Mouse (Mus musculus) hematopoietic multipotent progenitor cell, adult 10-12 weeks (in vitro differentiated cells): Measurements from ENCODE around the gene Rrp9. TPM values are rescaled to one million over a fixed set of nuclear protein-coding genes. Genes with fewer than 3 reads are reported as not detected.

Source experiments
- polyA plus RNA-seq: library from polyadenylated mRNA; stranded (reverse); fragments of >175 nt; gene quantifications from 2 replicates; pipeline ENCODE4 v1.2.3, GENCODE M21; 2012; ENCODE audit warnings: low replicate concordance

The Rrp9 gene
- 132 and 239 TPM in 2 replicates for polyA plus RNA-seq

DNA sequence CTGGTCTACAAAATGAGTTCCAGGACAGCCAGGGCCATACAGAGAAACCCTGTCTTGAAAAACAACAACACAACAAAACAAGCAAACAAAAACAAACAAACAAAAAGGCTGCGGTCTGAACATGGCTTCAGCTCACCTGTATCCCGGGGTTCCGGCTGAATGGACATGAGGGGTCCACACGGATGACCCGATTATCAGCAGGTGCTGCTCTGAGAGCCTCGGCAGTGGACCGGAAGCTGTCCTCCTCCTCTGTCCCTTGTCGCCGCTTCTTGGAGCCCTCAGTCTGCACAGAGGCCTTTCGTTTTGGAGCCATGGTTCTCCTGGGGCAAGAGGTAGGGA lies at the start of gene Rrp9:
Gene Rrp9, plus strand, starts transcription at position 301 of the 339 bp plus-strand sequence.

DNA sequence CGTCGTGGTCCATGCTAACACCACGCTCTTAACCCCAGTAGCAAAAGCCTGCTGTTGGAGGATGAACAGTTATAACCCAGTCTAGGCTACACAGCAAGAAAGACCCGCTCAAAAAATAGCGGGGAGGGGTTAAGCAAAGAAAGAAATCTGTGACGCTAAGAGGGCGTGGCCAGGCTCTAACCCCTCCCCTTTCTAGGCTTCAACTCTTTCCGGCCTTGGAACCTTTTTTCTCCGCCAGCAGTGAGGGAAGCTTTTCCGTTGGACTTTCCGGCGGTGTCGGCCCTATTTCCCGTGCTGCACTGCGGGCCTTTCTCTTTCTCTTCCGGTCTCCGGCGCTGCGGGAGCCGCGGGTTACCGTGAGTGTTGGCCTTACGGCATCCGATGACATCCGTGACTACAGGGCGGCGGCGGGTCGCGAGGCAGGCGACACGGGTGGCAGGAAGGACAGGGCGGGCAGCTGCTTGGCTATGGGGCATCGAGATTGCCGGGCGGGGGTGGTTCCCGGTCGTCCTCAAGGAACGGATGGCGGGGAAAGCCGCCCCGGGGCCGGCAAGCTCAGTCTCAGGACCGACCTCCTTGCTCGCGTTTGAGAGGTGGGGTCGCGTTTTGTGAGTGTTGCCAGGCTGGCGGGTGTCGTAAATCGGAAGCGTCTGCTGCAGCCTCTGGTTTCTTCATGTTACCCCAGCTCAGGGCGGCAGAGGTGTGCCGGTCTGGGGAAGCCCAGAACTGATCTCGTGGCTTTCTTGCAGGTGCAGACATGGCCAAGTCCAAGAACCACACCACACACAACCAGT lies 46.3 kb upstream of the Rrp9 start, which contains the start of gene Rpl29:
Gene Rpl29, plus strand, starts transcription at position 234 of the 794 bp plus-strand sequence.

DNA sequence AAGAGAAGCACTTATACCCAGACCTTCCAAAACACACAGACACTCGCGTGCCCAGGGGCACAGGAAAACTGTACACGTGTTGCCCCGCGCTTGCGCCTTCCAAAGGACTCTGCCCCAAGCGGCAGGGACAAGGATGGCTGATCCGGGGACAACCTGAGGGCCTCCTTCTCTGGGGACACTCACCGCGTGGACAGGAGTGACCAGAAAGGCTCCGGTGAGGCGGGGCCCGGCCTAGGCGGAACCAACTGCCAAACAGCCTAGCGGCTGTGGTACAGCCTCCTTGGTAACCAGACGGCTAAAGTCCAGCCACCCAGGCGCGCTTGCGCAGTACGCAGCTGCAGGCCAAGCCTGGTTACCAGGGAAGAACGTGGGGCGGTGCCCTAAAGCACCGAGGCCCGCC lies 28.4 kb upstream of the Rrp9 start, which contains the start of the genes Abhd14b and Abhd14a:
Gene Abhd14b, plus strand, starts transcription at position 112 of the 400 bp plus-strand sequence.
Gene Abhd14a, minus strand, starts transcription at position 331 of the 400 bp plus-strand sequence.

DNA sequence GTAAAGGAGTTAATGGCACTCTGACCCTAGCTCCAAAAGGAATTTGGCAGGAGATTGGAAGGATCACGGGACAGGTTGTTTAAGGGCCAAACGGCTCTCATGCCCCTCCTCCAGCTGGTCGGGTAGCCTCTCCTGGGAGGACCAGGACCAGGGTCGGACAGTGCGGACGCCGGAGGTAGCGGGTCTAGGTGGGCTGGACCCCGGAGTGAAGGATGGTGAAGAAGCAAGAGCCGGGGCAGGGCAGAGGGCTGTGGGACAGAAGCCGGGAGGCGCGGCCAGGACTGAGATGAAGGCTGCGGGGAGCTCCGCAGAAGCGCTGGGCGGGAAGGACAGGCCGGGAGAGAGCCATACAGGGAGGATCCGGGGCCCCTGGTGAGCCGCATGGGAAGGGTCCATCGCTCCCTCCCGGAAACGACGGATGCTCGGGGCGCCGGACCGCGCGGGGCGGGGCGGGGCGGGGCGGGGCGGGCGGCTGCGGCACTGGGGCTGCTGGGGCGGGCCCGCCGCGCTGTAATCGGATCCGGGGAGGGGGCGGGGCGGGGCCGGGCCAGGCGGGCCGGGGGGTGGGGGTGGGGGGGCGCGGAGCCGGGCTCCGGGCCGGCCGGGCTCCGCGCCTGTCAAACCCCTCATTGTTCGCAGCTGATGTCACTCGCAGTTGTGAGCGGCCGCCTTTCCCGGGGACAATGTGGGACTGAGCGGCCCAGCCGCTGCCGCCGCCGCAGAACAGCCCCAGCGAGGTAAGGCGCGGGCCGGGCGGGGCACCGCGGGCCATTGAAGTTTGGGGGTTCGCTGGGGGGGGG lies 22.3 kb upstream of the Rrp9 start, which contains the start of gene Pcbp4:
Gene Pcbp4, plus strand, starts transcription at position 21 of the 800 bp plus-strand sequence.

DNA sequence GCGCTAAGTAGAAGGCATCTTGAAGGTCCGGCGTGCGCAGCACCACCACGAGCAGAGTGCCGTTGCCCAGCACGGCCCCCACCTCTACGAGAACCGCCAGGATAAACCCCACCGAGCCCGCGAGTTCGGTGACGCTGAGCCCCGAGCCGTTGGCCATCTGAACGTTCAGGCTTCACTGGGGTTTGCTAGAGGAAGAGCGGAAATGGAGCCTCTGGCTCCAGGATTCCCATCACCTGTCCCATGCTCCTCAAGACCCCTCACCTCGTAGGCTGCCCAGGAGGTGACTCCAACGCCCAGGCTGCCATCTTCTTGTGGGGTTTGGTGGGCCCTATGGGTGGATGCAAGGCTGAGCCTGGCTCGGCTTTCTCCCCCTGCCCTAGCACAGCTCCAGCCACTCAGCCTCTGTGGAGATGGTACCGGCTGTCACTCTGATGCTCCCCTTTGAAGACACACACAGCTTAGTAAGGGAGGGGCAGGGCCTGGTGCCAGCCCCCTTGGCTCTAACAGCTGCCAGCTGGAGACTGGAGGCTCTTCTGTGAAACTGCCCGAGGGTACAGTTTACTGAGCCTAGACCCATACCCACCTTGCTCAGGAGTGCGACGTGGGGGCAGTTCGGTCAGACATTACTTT lies 10.1 kb upstream of the Rrp9 start, which contains the start of gene Gpr62:
Gene Gpr62, minus strand, starts transcription at position 368 of the 630 bp plus-strand sequence.

DNA sequence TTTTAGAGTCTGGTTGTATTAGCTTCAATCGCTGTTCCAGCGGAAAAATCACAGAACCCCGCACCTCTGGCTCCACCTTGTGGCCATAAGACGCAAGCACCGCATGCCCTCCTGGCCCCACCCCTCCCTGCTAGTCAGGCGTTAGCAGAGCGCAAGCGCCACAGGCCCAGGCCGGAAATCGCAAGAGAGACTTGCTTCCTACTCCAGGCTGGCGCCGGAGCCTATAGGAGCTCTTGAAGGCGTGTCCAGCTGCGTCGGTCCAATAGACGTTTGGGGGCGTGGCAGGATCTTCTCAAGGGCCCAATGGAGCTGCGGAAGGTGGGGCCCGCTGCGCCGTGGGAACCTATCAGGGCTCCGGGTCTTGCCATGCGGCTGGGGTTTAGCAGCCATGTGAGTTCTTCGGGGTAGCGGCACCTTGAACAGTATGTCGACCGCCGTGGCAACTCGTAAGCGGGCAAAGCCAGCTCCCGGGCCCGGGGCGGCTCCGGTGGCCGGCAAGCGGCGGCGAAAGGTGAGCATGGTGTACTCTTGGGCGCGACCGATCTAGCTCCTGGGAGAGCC lies 1.2 kb downstream of the Rrp9 start, which contains the start of gene Parp3:
Gene Parp3, minus strand, starts transcription at position 26 of the 561 bp plus-strand sequence.

DNA sequence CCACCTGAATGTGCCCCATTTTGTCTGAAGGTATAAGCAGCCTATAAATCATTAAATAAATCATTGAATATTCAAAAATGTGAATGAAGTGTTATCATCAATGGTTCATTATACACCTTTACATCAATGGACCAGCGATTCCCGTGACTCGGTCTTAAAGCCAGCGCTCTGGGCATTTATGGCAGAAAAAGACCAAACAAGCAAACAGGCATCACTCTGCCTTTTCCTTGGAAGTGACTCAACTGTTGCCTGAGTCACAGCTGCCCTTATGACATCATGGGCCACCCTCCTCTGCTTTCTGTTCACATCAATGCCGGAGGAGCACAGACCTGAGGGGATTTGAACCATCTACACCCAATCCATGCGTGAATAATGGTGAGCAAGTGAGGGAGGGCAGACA lies 23.9 kb downstream of the Rrp9 start, which contains the start of gene Iqcf1:
Gene Iqcf1, plus strand, starts transcription at position 301 of the 400 bp plus-strand sequence.

DNA sequence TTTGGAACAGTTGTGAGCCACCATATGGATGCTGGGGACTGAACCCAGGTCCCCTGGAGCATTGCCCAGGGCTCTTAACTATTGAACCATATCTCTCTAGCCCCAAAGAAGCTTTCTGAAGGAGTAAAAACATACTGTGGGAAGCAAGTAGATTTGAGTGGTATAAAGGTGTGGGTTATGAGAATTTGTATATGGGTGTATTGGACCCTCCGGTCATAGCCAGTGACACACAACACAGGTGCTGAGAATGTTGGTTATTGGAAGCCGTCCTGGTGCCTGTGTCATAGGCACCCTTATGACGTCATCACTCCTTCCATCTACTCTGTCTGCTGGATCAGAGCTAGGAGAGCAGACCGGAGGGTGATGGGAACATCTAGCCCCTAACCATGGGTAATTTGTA lies 38.5 kb downstream of the Rrp9 start, which contains the start of gene Iqcf5:
Gene Iqcf5, plus strand, starts transcription at position 301 of the 400 bp plus-strand sequence.

Other genes starting within 250 kb of the Rrp9 start
- gene Alas1, start 227.3 kb upstream of the Rrp9 start, polyA plus RNA-seq, result 8.3 and 18.2 TPM in 2 replicates
- gene Poc1a, start 194.9 kb upstream of the Rrp9 start, polyA plus RNA-seq, result 1.5 and 3.1 TPM in 2 replicates
- 34.0 and 65.7 TPM in 2 replicates for gene Dusp7, start 107.3 kb upstream of the Rrp9 start, polyA plus RNA-seq
- 18.9 and 19.9 TPM in 2 replicates for gene Rpl29, start 46.5 kb upstream of the Rrp9 start, polyA plus RNA-seq
- gene Acy1, start 37.6 kb upstream of the Rrp9 start, polyA plus RNA-seq, result 20.3 and 21.3 TPM in 2 replicates
- 4.2 and 4.6 TPM in 2 replicates for gene Abhd14b, start 28.5 kb upstream of the Rrp9 start, polyA plus RNA-seq
- gene Abhd14a, start 28.3 kb upstream of the Rrp9 start, polyA plus RNA-seq, result 2.3 and 7.2 TPM in 2 replicates
- 34.0 and 111 TPM in 2 replicates for gene Pcbp4, start 22.7 kb upstream of the Rrp9 start, polyA plus RNA-seq
- gene Gpr62, start 10.0 kb upstream of the Rrp9 start, polyA plus RNA-seq, result 0.31 and 0.72 TPM in 2 replicates
- 72.0 and 84.0 TPM in 2 replicates for gene Parp3, start 986 bp downstream of the Rrp9 start, polyA plus RNA-seq
- not detected in 2 replicates for gene Iqcf1, start 24.0 kb downstream of the Rrp9 start, polyA plus RNA-seq
- gene Iqcf5, start 38.6 kb downstream of the Rrp9 start, polyA plus RNA-seq, result not detected in 2 replicates
- gene Iqcf3, start 85.7 kb downstream of the Rrp9 start, polyA plus RNA-seq, result not detected in 2 replicates
- gene Iqcf4, start 95.0 kb downstream of the Rrp9 start, polyA plus RNA-seq, result not detected in 2 replicates
- not detected in 2 replicates for gene Iqcf6, start 150.6 kb downstream of the Rrp9 start, polyA plus RNA-seq
- not detected in 2 replicates for gene Grm2, start 180.1 kb downstream of the Rrp9 start, polyA plus RNA-seq
- gene Tex264, start 210.0 kb downstream of the Rrp9 start, polyA plus RNA-seq, result 60.6 and 119 TPM in 2 replicates